Mouse (Mus musculus) liver, embryonic 14.5 days (tissue): Measurements from ENCODE around the gene Tnfsf13b.

Experiments
- CTCF ChIP-seq: IDR thresholded peaks from 2 replicates; pipeline ENCODE4 v1.5.1; 2016; ENCODE audit warnings: antibody characterized with exemption, low read depth, control low read depth
- EP300 ChIP-seq: IDR thresholded peaks from 2 replicates; pipeline ENCODE4 v1.6.1; 2016; ENCODE audit warnings: antibody characterized with exemption, low read depth

- TF ChIP-seq CTCF = peak; percentile 44
- TF ChIP-seq EP300 = no peak
Measured at GRCm38 (mm10) chr8:10043842-10044510, 37.7 kb downstream of the Tnfsf13b start.
